Mouse (Mus musculus): Measurements from ENCODE around the gene Oas1a.
A peak's percentile ranks its signal among the peaks of the same experiment; 100 is the strongest.
"Not testable (repeated sequence)": the region's sequence is repeated elsewhere in the genome, so short reads cannot be mapped to it uniquely, and the experiment has no call there.

Gene Oas1a

GRCm38 (mm10) chr5:120892243-120892660, 15.1 kb downstream of the Oas1a start:
- no peak for DNase-seq

DNA sequence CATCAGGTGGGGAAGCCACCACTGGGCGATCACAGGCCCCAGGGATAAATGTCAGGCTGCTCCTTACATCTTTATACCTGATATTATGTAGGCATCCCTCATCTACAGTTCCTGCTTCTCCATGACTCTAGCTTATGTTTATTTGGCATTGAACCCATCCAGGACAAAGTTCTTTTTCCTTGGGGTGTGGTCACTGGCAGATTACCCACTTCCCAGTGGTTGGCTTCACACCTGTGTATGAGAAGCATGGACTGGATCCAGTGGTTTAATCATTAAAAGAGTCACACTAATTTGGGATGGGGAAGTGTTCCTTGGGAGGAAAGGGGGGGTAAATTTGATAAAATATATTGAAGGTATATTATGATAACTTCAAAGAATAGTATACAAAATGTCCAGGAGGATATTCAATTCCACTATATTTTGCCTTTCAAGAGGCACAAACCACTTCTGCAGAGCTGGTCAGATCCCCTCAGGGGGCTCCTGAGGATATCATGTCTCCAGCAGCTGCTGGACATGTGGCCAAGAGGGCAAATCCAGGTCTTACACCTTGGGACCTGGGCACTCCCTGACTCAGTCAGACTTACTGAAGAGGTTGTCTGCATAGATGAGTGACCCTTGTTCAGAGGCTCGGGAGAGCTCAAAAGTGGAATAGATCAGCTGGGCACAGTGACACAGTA, 15.6 kb downstream of the Oas1a start:
- DNase-seq, result not testable (repeated sequence)

DNA sequence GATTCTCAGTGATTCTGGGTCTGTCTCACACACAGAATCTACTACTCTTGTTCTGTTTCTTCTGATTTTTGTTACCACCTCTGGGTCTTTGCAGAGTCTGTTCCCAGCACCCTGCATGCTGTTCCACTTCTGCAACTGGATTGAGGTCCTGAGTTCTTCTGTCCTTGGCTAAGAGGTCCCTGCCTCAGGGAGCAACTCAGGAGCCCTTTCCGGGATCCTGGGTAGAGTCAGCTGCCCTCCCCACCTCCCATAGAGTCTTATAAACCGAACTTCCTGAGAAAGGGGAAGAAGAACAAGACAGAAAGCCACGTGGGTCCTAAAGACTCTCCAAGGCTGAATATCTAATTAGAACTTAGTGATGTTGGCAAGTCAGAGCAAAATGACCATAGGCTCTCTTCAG, 16.3 kb downstream of the Oas1a start:
- no peak for DNase-seq

DNA sequence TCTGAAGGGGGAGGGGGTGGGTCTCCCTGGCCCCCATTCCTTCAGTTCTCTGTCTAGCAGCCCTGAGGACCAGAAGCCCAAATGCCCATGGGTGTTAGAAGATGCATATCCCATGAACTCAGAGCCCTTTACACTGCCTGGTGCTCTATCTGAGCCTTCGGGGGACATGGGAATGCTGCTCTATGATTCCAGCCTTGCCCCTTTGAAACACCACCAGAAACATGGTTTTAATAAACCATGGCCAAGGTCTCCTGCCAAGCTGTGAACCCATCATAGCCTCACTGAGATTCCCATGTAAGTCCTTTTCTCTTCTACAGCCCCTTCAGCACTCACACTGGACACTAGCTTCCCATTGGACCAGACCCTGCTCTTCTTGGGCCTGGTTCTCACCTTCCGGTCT, 17.3 kb downstream of the Oas1a start:
- DNase-seq, result no peak

DNA sequence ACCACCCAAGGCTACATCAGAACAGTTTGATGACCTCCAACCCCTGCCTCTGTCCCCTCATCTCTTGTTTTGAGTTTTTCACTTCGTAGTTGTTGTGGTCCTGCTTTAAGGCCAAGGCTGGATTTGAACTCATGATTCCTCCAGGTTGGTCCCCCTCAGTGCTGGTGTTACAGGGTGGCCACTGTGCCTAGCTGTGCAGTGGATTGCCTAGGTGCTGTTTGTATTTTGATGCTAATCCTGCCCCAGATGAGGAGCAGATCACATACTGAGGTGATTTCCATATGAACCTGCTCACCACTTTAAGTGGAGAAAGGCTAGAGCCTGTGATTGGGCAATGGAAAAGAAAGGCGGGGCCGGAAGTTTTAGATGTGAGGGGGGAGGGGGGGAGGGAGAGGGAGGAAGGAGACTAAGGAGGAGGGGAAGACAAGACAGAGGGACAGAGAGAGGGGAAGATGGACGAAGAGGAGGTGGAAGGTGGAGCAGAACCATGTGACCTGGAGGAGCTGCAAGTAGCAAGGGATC, 19.0 kb downstream of the Oas1a start:
- not testable (repeated sequence) for DNase-seq

GRCm38 (mm10) chr5:120887831-120888230, 19.5 kb downstream of the Oas1a start:
- DNase-seq, result no peak

GRCm38 (mm10) chr5:120887413-120887812, 19.9 kb downstream of the Oas1a start, which contains the start of gene Oas1g:
Gene Oas1g, minus strand, starts transcription at chr5:120887613.
- not testable (repeated sequence) for DNase-seq

GRCm38 (mm10) chr5:120881681-120882080, 25.6 kb downstream of the Oas1a start:
- not testable (repeated sequence) for DNase-seq

- not testable (repeated sequence) for DNase-seq
Measured at GRCm38 (mm10) chr5:120878803-120879202, 28.5 kb downstream of the Oas1a start.

DNA sequence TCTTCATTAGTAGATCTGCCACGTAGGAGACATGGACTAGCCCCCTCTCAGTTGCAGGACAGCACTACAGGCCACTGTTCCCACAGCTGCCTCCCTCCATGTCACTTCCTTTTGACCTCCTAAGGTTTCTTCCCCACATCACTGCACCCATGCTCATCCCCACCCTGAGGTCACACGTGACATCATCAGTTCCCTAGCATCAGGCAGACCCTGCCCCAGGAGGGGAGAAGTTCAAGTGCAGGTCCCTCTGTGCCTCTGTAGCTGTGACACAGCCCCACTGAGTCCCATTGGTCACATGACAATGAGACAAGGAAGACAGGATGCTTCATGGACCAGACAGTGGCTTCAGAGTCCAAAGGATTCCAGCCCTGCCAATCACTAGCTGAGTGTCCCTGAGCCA, 29.9 kb downstream of the Oas1a start:
- not testable (repeated sequence) for DNase-seq

DNA sequence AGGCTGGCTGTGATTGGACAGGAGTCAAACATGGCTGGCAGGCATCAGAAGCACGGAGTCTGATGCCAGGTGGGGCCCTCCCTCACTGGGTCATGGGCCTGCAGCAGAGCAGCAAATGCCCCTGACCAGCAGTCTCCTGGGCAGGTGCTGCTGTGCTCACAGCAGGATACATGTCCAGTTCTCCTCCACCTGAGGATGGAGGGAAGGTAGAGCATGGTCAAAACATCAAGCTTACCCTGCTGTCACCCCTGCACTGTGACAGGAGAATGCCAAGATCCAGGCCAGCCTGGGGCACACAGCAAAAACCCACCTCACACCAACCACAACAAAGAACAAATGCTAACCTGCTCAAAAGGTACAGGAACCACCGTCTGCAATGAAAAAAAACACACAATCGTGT, 30.5 kb downstream of the Oas1a start:
- DNase-seq, result not testable (repeated sequence)

- DNase-seq, result no peak
Measured at GRCm38 (mm10) chr5:120871469-120871868, 35.9 kb downstream of the Oas1a start.

- peak; percentile 5 for DNase-seq
Measured at GRCm38 (mm10) chr5:120870782-120871181, 36.5 kb downstream of the Oas1a start.

DNA sequence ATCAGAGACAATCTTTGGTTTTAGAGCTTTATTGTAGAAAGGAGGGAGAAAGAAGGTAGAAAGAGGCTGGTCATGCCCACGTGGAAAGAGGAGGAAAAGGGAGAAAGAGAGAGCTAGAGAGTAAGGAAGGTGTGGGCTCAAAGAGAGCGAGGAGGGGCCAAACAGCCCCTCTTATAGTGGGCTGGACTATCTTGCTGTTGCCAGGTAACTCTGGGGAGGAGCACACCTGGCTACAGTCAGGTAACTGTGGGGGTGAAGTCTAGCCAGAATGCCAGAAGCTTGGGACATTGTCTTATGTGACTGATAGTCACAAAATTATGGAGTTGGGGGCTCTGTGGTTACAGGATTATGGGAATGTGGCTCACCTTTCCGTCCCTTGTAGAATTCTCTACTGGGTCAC, 37.2 kb downstream of the Oas1a start:
- no peak for DNase-seq

DNA sequence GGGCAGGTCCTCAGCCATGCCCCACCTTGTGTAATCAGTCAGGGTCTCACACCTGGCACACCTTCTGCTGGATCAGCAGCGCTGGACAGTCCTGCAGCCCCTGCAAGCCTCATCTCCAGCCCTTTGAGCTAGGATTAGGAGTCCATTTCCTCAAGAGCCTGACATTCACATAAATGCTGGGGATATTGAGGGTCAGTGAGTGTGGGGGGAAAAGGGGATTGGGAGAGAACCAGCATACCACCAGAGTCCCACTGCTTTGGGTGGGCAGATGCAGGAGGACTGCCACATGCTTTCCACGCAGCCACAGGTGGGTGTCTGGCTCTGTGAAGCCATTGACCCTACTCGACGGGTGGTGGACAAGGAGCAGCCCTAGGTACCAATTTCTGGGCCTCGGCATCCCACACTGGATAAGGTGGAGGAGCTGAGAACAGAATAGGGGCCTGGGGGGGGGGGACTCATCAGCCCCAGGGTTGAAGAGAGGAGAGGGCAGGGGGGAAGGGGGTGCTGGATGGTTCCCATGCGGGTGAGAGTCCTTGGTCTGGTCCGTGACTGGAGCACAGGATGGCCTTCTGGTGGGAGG, 37.8 kb downstream of the Oas1a start:
- no peak for DNase-seq

GRCm38 (mm10) chr5:120865336-120865860, 41.9 kb downstream of the Oas1a start:
- no peak for DNase-seq

DNA sequence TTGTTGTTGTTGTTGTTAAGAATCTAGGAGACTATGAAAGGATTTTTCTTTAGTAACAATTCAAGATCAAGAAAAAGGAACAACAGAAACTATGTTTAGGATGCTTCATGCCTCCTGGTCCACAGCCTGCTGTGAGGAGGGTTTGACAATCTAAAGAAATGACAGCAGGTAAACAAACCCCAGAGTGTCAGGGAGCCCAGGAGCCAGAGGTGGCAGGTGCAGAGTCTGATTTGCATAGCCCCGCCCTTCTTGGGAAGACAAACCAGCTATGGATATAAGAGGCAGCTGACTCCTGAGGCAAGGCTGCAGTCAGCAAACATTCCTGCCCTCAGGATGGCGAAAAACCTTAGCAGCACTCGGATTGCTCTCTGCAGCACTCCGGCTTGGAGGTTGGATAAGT, 46.2 kb downstream of the Oas1a start, which contains the start of gene Oas1h:
Gene Oas1h, plus strand, starts transcription at position 301 of the 400 bp plus-strand sequence.
- no peak for DNase-seq

DNA sequence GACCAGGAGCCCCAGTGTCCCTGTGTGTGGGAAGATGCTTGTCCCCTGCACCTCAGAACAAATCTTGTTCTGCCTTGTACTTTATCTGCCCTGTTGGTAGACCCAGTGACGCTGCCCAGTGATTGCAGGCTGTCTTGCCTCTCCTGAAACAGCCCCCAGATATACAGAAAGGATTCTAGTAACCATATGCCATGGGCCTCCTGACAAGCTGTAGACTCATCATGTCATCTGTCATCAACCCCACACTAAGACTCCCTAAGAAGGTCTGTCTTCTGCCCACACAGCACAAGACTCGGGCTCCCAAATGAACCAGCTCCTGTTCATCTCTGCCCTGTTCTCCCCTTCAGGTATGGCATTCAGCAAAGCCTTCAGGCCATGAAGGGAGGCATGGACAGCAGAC, 48.1 kb downstream of the Oas1a start:
- DNase-seq, result peak; percentile 13

- peak; percentile 12 for DNase-seq
Measured at GRCm38 (mm10) chr5:120849601-120850136, 57.7 kb downstream of the Oas1a start.

- no peak for DNase-seq
Measured at GRCm38 (mm10) chr5:120847067-120847466, 60.3 kb downstream of the Oas1a start, which contains the start of gene Oas1f. Gene Oas1f, plus strand, starts transcription at chr5:120847367.

Data from right cerebral cortex, adult 18-20 months (tissue).